Mouse (Mus musculus) CH12.LX (cell line): ENCODE results near the gene Wnt1. TPM values are rescaled to one million over a fixed set of nuclear protein-coding genes. Genes with fewer than 3 reads are reported as not detected.

Experiments
- DNase-seq: peaks from one replicate; pipeline ENCODE4 v3.0.0-alpha.2; 2013; ENCODE audit errors: extremely low read depth
- H3K27ac ChIP-seq: 2 replicates; pipeline ENCODE4 v1.5.1; 2012; ENCODE audit warnings: low read depth, mild to moderate bottlenecking, control low read depth, moderate library complexity; ENCODE audit not compliant: insufficient read depth
- H3K27me3 ChIP-seq: replicated peaks from 2 replicates; pipeline ENCODE3; 2012; ENCODE audit warnings: inconsistent platforms
- H3K36me3 ChIP-seq, 2 experiments: replicated peaks in 1 of 2; 2 replicates each; pipeline versions ENCODE3 to v1.6.1; 2012; ENCODE audit warnings: inconsistent platforms in 1 of 2, low read length in 1 of 2, mild to moderate bottlenecking in 1 of 2, mixed read lengths in 1 of 2, moderate library complexity in 1 of 2; ENCODE audit not compliant: control insufficient read depth in 1 of 2, insufficient read depth in 1 of 2
- H3K4me1 ChIP-seq, 2 experiments: 2 replicates each; pipeline ENCODE4 v1.6.1; 2012; ENCODE audit warnings: inconsistent platforms in 1 of 2, moderate library complexity in 1 of 2; ENCODE audit not compliant: insufficient read depth in 2 of 2, control insufficient read depth in 1 of 2
- H3K4me2 ChIP-seq: 2 replicates; pipeline ENCODE4 v1.6.1; 2012; ENCODE audit warnings: low read depth, mild to moderate bottlenecking, control low read depth; ENCODE audit not compliant: poor library complexity, insufficient read depth, severe bottlenecking
- H3K4me3 ChIP-seq, 3 experiments: fragments of 150-350 bp in 1 of 3; sonication (generic) in 1 of 3; replicated peaks in 1 of 3; 2 replicates each; pipeline versions ENCODE3 to v1.5.1; 2011 to 2012; ENCODE audit warnings: low read depth in 2 of 3, low read length in 2 of 3, mild to moderate bottlenecking in 2 of 3, moderate library complexity in 2 of 3, control low read depth in 1 of 3, improper control_type of control experiment in 1 of 3, inconsistent platforms in 1 of 3, mixed read lengths in 1 of 3; ENCODE audit not compliant: poor library complexity in 1 of 3
- H3K79me2 ChIP-seq: replicated peaks from 2 replicates; pipeline ENCODE4 v1.6.1; 2012; ENCODE audit warnings: mild to moderate bottlenecking, moderate library complexity; ENCODE audit not compliant: control insufficient read depth, poor library complexity, insufficient read depth, severe bottlenecking; ENCODE audit errors: extremely low read depth
- H3K9ac ChIP-seq: 2 replicates; pipeline ENCODE4 v1.6.1; 2012; ENCODE audit warnings: low read depth, mild to moderate bottlenecking, control low read depth, moderate library complexity; ENCODE audit not compliant: insufficient read depth
- H3K9me3 ChIP-seq: replicated peaks from 2 replicates; pipeline ENCODE3; 2012; ENCODE audit warnings: low read length, inconsistent platforms, mixed read lengths
- CHD1 ChIP-seq: IDR thresholded peaks from 2 replicates; pipeline ENCODE4 v1.6.1; 2012; ENCODE audit warnings: low read depth, low read length, improper control_type of control experiment, inconsistent platforms
- CHD2 ChIP-seq: IDR thresholded peaks from 2 replicates; pipeline ENCODE4 v1.6.1; 2011; ENCODE audit warnings: low read length, improper control_type of control experiment
- CTCF ChIP-seq, 2 experiments: IDR thresholded peaks in 1 of 2; conservative IDR thresholded peaks in 1 of 2; 2 replicates each; pipeline ENCODE4 v1.5.1; 2011 to 2012; ENCODE audit warnings: low read depth in 2 of 2, low read length in 2 of 2, improper control_type of control experiment in 1 of 2, inconsistent platforms in 1 of 2, mild to moderate bottlenecking in 1 of 2, moderate library complexity in 1 of 2
- E2F4 ChIP-seq: IDR thresholded peaks from 2 replicates; pipeline ENCODE4 v1.6.1; 2011; ENCODE audit warnings: low read depth, low read length, improper control_type of control experiment; ENCODE audit not compliant: insufficient replicate concordance
- ELF1 ChIP-seq: IDR thresholded peaks from 2 replicates; pipeline ENCODE4 v1.6.1; 2014; ENCODE audit warnings: low read depth, mild to moderate bottlenecking, inconsistent platforms, low read length, improper control_type of control experiment
- EP300 ChIP-seq: IDR thresholded peaks from 2 replicates; pipeline ENCODE4 v1.6.1; 2011; ENCODE audit warnings: low read length, improper control_type of control experiment
- ETS1 ChIP-seq: conservative IDR thresholded peaks from 2 replicates; pipeline ENCODE4 v1.6.1; 2012; ENCODE audit warnings: low read depth, mild to moderate bottlenecking, inconsistent platforms, low read length, improper control_type of control experiment, moderate library complexity
- GABPA ChIP-seq: IDR thresholded peaks from 2 replicates; pipeline ENCODE4 v1.6.1; 2012; ENCODE audit warnings: low read depth, low read length, improper control_type of control experiment, inconsistent platforms; ENCODE audit not compliant: insufficient replicate concordance
- JUN ChIP-seq: IDR thresholded peaks from 2 replicates; pipeline ENCODE4 v1.6.1; 2011; ENCODE audit warnings: low read depth, mild to moderate bottlenecking, low read length, improper control_type of control experiment, moderate library complexity; ENCODE audit not compliant: insufficient read depth
- KAT2A ChIP-seq: IDR thresholded peaks from 2 replicates; pipeline ENCODE4 v1.6.1; 2012; ENCODE audit warnings: low read length, improper control_type of control experiment, inconsistent platforms; ENCODE audit not compliant: insufficient replicate concordance
- MAFK ChIP-seq: IDR thresholded peaks from 2 replicates; pipeline ENCODE4 v1.6.1; 2011; ENCODE audit warnings: low read length, improper control_type of control experiment; ENCODE audit not compliant: insufficient replicate concordance
- MAX ChIP-seq: IDR thresholded peaks from 2 replicates; pipeline ENCODE4 v1.6.1; 2011; ENCODE audit warnings: low read length, improper control_type of control experiment
- MAZ ChIP-seq: IDR thresholded peaks from 2 replicates; pipeline ENCODE4 v1.6.1; 2012; ENCODE audit warnings: low read depth, mild to moderate bottlenecking, inconsistent platforms, low read length, improper control_type of control experiment, moderate library complexity
- MEF2A ChIP-seq: IDR thresholded peaks from 2 replicates; pipeline ENCODE4 v1.6.1; 2014; ENCODE audit warnings: low read depth, mild to moderate bottlenecking, inconsistent platforms, low read length, improper control_type of control experiment, borderline replicate concordance
- MYC ChIP-seq: IDR thresholded peaks from 2 replicates; pipeline ENCODE4 v1.6.1; 2011; ENCODE audit warnings: low read depth, mild to moderate bottlenecking, improper control_type of control experiment, low read length
- PAX5 ChIP-seq: IDR thresholded peaks from 2 replicates; pipeline ENCODE4 v1.6.1; 2012; ENCODE audit warnings: low read length, inconsistent platforms, mixed read lengths
- POLR2A ChIP-seq: IDR thresholded peaks from 2 replicates; pipeline ENCODE4 v1.6.1; 2011; ENCODE audit warnings: low read depth, mild to moderate bottlenecking, improper control_type of control experiment, low read length
- POLR2AphosphoS2 ChIP-seq: IDR thresholded peaks from 2 replicates; pipeline ENCODE4 v1.6.1; 2011; ENCODE audit warnings: low read depth, low read length, improper control_type of control experiment
- RAD21 ChIP-seq: IDR thresholded peaks from 2 replicates; pipeline ENCODE4 v1.6.1; 2011; ENCODE audit warnings: low read depth, mild to moderate bottlenecking, low read length, improper control_type of control experiment, moderate library complexity
- SIN3A ChIP-seq: IDR thresholded peaks from 2 replicates; pipeline ENCODE4 v1.6.1; 2012; ENCODE audit warnings: low read length, improper control_type of control experiment, inconsistent platforms
- SMC3 ChIP-seq: IDR thresholded peaks from 2 replicates; pipeline ENCODE4 v1.6.1; 2011; ENCODE audit warnings: low read depth, low read length, improper control_type of control experiment
- TBP ChIP-seq: conservative IDR thresholded peaks from 2 replicates; pipeline ENCODE4 v1.6.1; 2011; ENCODE audit warnings: low read depth, low read length, improper control_type of control experiment
- UBTF ChIP-seq: IDR thresholded peaks from 2 replicates; pipeline ENCODE4 v1.6.1; 2012; ENCODE audit warnings: low read depth, mild to moderate bottlenecking, inconsistent platforms, low read length, improper control_type of control experiment, moderate library complexity
- USF1 ChIP-seq: IDR thresholded peaks from 2 replicates; pipeline ENCODE4 v1.6.1; 2014; ENCODE audit warnings: low read depth, mild to moderate bottlenecking, inconsistent platforms, low read length, improper control_type of control experiment
- USF2 ChIP-seq: conservative IDR thresholded peaks from 2 replicates; pipeline ENCODE4 v1.6.1; 2011; ENCODE audit warnings: low read depth, low read length, improper control_type of control experiment
- ZC3H11A ChIP-seq: IDR thresholded peaks from 2 replicates; pipeline ENCODE4 v1.6.1; 2012; ENCODE audit warnings: low read depth, mild to moderate bottlenecking, inconsistent platforms, low read length, improper control_type of control experiment
- ZNF384 ChIP-seq: IDR thresholded peaks from 2 replicates; pipeline ENCODE4 v1.6.1; 2012; ENCODE audit warnings: low read depth, low read length, improper control_type of control experiment, inconsistent platforms
- dilution Hi-C: fragments of 300-500 bp; cut with MboI; formaldehyde crosslinking; loops from 2 replicates; pipeline ENCODE4 v1.14.3; 2020; ENCODE audit warnings: low sequenced_read_pairs; ENCODE audit not compliant: extremely low pct_unique_long_range_greater_than_20kb, extremely low pct_ligation_motif_present
- in situ Hi-C: fragments of 300-500 bp; cut with MboI; formaldehyde crosslinking; loops from 3 replicates; pipeline ENCODE4 v1.14.3; 2019; ENCODE audit warnings: low sequenced_read_pairs, low pct_ligation_motif_present, low pct_unique_long_range_greater_than_20kb, mixed read lengths
- polyA plus RNA-seq: library from polyadenylated mRNA; unstranded; fragments of >175 nt; gene quantifications from 2 replicates; pipeline ENCODE4 v1.2.1, GENCODE M21; 2012; ENCODE audit warnings: low read depth; ENCODE audit not compliant: insufficient read length
- total RNA-seq, 2 experiments: library from RNA; depleted of rRNA; stranded (reverse); fragments of 300-350 nt in 1 of 2; fragments of >200 nt in 1 of 2; gene quantifications; 2 replicates each; pipeline ENCODE4 v1.2.3; 2012 to 2014

Gene Wnt1
- total and polyA plus RNA-seq, 3 experiments: not detected

- H3K4me2 ChIP-seq: no peak overlapping the region
- H3K4me3 ChIP-seq: no peak overlapping the region
- H3K4me1 ChIP-seq: no peaks in the 10 kb centered on the region
- H3K79me2 ChIP-seq: no peaks in the 10 kb centered on the region
- H3K27ac ChIP-seq: no peak overlapping the region
- no peak overlapping the region for H3K9ac ChIP-seq
- H3K27me3 ChIP-seq: no peaks in the 10 kb centered on the region
- peaks cover 92 to 100% of the 10 kb centered on the region in 2 experiments for H3K36me3 ChIP-seq
- dilution Hi-C loops (no loop called here), in situ Hi-C loops (no loop called here)
- no peak for TF ChIP-seq MAX
- no peak for TF ChIP-seq SIN3A
- no peak for TF ChIP-seq PAX5
- no peak for TF ChIP-seq RAD21
- no peak for TF ChIP-seq USF2
- TF ChIP-seq EP300: no peak
- TF ChIP-seq MEF2A: no peak
- TF ChIP-seq MAFK: no peak
- TF ChIP-seq USF1: no peak
- no peak for TF ChIP-seq SMC3
- no peak for TF ChIP-seq CHD1
- no peak for TF ChIP-seq UBTF
- no peak for TF ChIP-seq CTCF (conservative IDR thresholded peaks at IDR 0.05 in 1 of 2, IDR thresholded peaks at IDR 0.05 in 1 of 2; ENCODE audit: low read depth in 2 of 2, low read length in 2 of 2)
- no peak for TF ChIP-seq ELF1
- no peak for TF ChIP-seq CHD2
- no peak for TF ChIP-seq GABPA
- no peak for TF ChIP-seq JUN
- no peak for TF ChIP-seq MAZ
- H3K9me3 ChIP-seq: no peaks in the 10 kb centered on the region
- no peak for DNase-seq
Measured at GRCm38 (mm10) chr15:98839161-98839560, 49.5 kb downstream of the Wnt1 start.

- TF ChIP-seq E2F4 (no peak), ZC3H11A (no peak), KAT2A (no peak), USF1 (no peak), POLR2AphosphoS2 (no peak), MYC (no peak), JUN (no peak), UBTF (no peak), PAX5 (no peak), ZNF384 (no peak), RAD21 (no peak), MEF2A (no peak), ETS1 (no peak), POLR2A (no peak), TBP (no peak)
- in situ Hi-C loops: no loop called here
- Histone ChIP-seq H3K27me3 (no peaks in the 10 kb centered on the region), H3K4me1 (no peaks in the 10 kb centered on the region), H3K36me3 (peaks cover 92 to 100% of the 10 kb centered on the region in 2 experiments), H3K4me2 (no peak overlapping the region), H3K9ac (no peak overlapping the region), H3K79me2 (no peaks in the 10 kb centered on the region), H3K4me3 (no peak overlapping the region), H3K9me3 (no peaks in the 10 kb centered on the region), H3K27ac (no peak overlapping the region)
- no peak for DNase-seq
- dilution Hi-C loops: no loop called here
Measured at GRCm38 (mm10) chr15:98839671-98840585, 50.3 kb downstream of the Wnt1 start.
